Mouse (Mus musculus): ENCODE measurements around the gene Lrrc28. TPM values are rescaled to one million over a fixed set of nuclear protein-coding genes. Genes with fewer than 3 reads are reported as not detected.
"Not testable (repeated sequence)": the region's sequence is repeated elsewhere in the genome, so short reads cannot be mapped to it uniquely, and the experiment has no call there.

The Lrrc28 gene
- polyA plus RNA-seq, 1 experiment from 2014 or later: 25.2 TPM

GRCm38 (mm10) chr7:67528063-67528811 is 116.8 kb downstream of the Lrrc28 start:
- Histone ChIP-seq H3K27me3 (ENCODE audit: control insufficient read depth, insufficient read depth, low read length) (no peaks in the 10 kb centered on the region), H3K4me1 (replicated peaks; ENCODE audit: control insufficient read depth, insufficient read depth, low read length) (no peaks in the 10 kb centered on the region; the same call in 1 of the 2 replicates), H3K9me3 (ENCODE audit: control insufficient read depth, low read length) (no peaks in the 10 kb centered on the region), H3K36me3 (ENCODE audit: control insufficient read depth, insufficient read depth, low read length) (no peaks in the 10 kb centered on the region), H3K4me2 (ENCODE audit: low read depth, low read length, severe bottlenecking) (no peak overlapping the region), H3K9ac (ENCODE audit: low read length) (no peak overlapping the region), H3K4me3 (ENCODE audit: low read depth, low read length) (no peak overlapping the region), H3K27ac (ENCODE audit: low read depth, low read length) (no peak overlapping the region)
- no peak for ATAC-seq (replicated peaks; ENCODE audit: low FRiP score)
- DNase-seq (ENCODE audit: low spot score): no peak
- WGBS: 87% methylated on average over 10 of the region's 10 CpGs

- Histone ChIP-seq H3K27me3 (ENCODE audit: control insufficient read depth, insufficient read depth, low read length) (no peaks in the 10 kb centered on the region), H3K4me3 (ENCODE audit: low read depth, low read length) (no peak overlapping the region), H3K4me2 (ENCODE audit: low read depth, low read length, severe bottlenecking) (no peak overlapping the region), H3K9ac (ENCODE audit: low read length) (no peak overlapping the region), H3K36me3 (ENCODE audit: control insufficient read depth, insufficient read depth, low read length) (no peaks in the 10 kb centered on the region), H3K27ac (ENCODE audit: low read depth, low read length) (no peak overlapping the region), H3K4me1 (replicated peaks; ENCODE audit: control insufficient read depth, insufficient read depth, low read length) (no peaks in the 10 kb centered on the region; the same call in 1 of the 2 replicates), H3K9me3 (ENCODE audit: control insufficient read depth, low read length) (no peaks in the 10 kb centered on the region)
- DNase-seq (ENCODE audit: low spot score): no peak
- no peak for ATAC-seq (replicated peaks; ENCODE audit: low FRiP score)
- 94% methylated on average over 3 of the region's 3 CpGs for WGBS
These were observed 119.0 kb downstream of the Lrrc28 start for GRCm38 (mm10) chr7:67525886-67526580.

GRCm38 (mm10) chr7:67524069-67524468 is 121.0 kb downstream of the Lrrc28 start:
- DNase-seq (ENCODE audit: low spot score); H3K9ac ChIP-seq (ENCODE audit: low read length); H3K36me3 ChIP-seq (ENCODE audit: control insufficient read depth, insufficient read depth, low read length); H3K4me2 ChIP-seq (ENCODE audit: low read depth, low read length, severe bottlenecking); H3K4me3 ChIP-seq (ENCODE audit: low read depth, low read length); H3K9me3 ChIP-seq (ENCODE audit: control insufficient read depth, low read length); ATAC-seq (replicated peaks; ENCODE audit: low FRiP score); H3K27me3 ChIP-seq (ENCODE audit: control insufficient read depth, insufficient read depth, low read length); H3K4me1 ChIP-seq (replicated peaks; ENCODE audit: control insufficient read depth, insufficient read depth, low read length); H3K27ac ChIP-seq (ENCODE audit: low read depth, low read length): not testable (repeated sequence)
- WGBS: 97% methylated on average over 8 of the region's 8 CpGs

GRCm38 (mm10) chr7:67523400-67523799 is 121.7 kb downstream of the Lrrc28 start:
- no peaks in the 10 kb centered on the region; the same call in 1 of the 2 replicates for H3K4me1 ChIP-seq (replicated peaks; ENCODE audit: control insufficient read depth, insufficient read depth, low read length)
- H3K4me3 ChIP-seq (ENCODE audit: low read depth, low read length): no peak overlapping the region
- ATAC-seq (replicated peaks; ENCODE audit: low FRiP score): no peak
- H3K27ac ChIP-seq (ENCODE audit: low read depth, low read length): 0 out of 2 replicates have a peak overlapping the region, but pooled peaks have one; percentile 25
- no peaks in the 10 kb centered on the region for H3K27me3 ChIP-seq (ENCODE audit: control insufficient read depth, insufficient read depth, low read length)
- no peak overlapping the region for H3K4me2 ChIP-seq (ENCODE audit: low read depth, low read length, severe bottlenecking)
- no peak for DNase-seq (ENCODE audit: low spot score)
- no peak overlapping the region for H3K9ac ChIP-seq (ENCODE audit: low read length)
- no peaks in the 10 kb centered on the region for H3K9me3 ChIP-seq (ENCODE audit: control insufficient read depth, low read length)
- no peaks in the 10 kb centered on the region for H3K36me3 ChIP-seq (ENCODE audit: control insufficient read depth, insufficient read depth, low read length)
- WGBS: 41% methylated on average over 7 of the region's 7 CpGs

- ATAC-seq (replicated peaks; ENCODE audit: low FRiP score); H3K36me3 ChIP-seq (ENCODE audit: control insufficient read depth, insufficient read depth, low read length); H3K27me3 ChIP-seq (ENCODE audit: control insufficient read depth, insufficient read depth, low read length); DNase-seq (ENCODE audit: low spot score); H3K4me3 ChIP-seq (ENCODE audit: low read depth, low read length); H3K4me1 ChIP-seq (replicated peaks; ENCODE audit: control insufficient read depth, insufficient read depth, low read length); H3K9me3 ChIP-seq (ENCODE audit: control insufficient read depth, low read length); H3K4me2 ChIP-seq (ENCODE audit: low read depth, low read length, severe bottlenecking); H3K9ac ChIP-seq (ENCODE audit: low read length); H3K27ac ChIP-seq (ENCODE audit: low read depth, low read length): not testable (repeated sequence)
- 80% methylated on average over 3 of the region's 5 CpGs for WGBS
These were observed 123.3 kb downstream of the Lrrc28 start for GRCm38 (mm10) chr7:67521731-67522130.

- ATAC-seq (replicated peaks; ENCODE audit: low FRiP score) (no peak), DNase-seq (ENCODE audit: low spot score) (no peak)
- WGBS: 79% methylated on average over 4 of the region's 4 CpGs
- Histone ChIP-seq H3K4me3 (ENCODE audit: low read depth, low read length) (no peak overlapping the region), H3K9ac (ENCODE audit: low read length) (no peak overlapping the region), H3K27me3 (ENCODE audit: control insufficient read depth, insufficient read depth, low read length) (no peaks in the 10 kb centered on the region), H3K27ac (ENCODE audit: low read depth, low read length) (no peak overlapping the region), H3K36me3 (ENCODE audit: control insufficient read depth, insufficient read depth, low read length) (no peaks in the 10 kb centered on the region), H3K4me2 (ENCODE audit: low read depth, low read length, severe bottlenecking) (no peak overlapping the region), H3K9me3 (ENCODE audit: control insufficient read depth, low read length) (no peaks in the 10 kb centered on the region), H3K4me1 (replicated peaks; ENCODE audit: control insufficient read depth, insufficient read depth, low read length) (no peaks in the 10 kb centered on the region; the same call in 1 of the 2 replicates)
These were observed 124.1 kb downstream of the Lrrc28 start for GRCm38 (mm10) chr7:67520959-67521358.

GRCm38 (mm10) chr7:67520001-67520400 is 125.1 kb downstream of the Lrrc28 start:
- ATAC-seq (replicated peaks; ENCODE audit: low FRiP score) (no peak), DNase-seq (ENCODE audit: low spot score) (no peak)
- Histone ChIP-seq H3K9ac (ENCODE audit: low read length) (no peak overlapping the region), H3K4me1 (replicated peaks; ENCODE audit: control insufficient read depth, insufficient read depth, low read length) (no peaks in the 10 kb centered on the region; the same call in 1 of the 2 replicates), H3K4me2 (ENCODE audit: low read depth, low read length, severe bottlenecking) (no peak overlapping the region), H3K9me3 (ENCODE audit: control insufficient read depth, low read length) (no peaks in the 10 kb centered on the region), H3K36me3 (ENCODE audit: control insufficient read depth, insufficient read depth, low read length) (no peaks in the 10 kb centered on the region), H3K4me3 (ENCODE audit: low read depth, low read length) (no peak overlapping the region), H3K27me3 (ENCODE audit: control insufficient read depth, insufficient read depth, low read length) (no peaks in the 10 kb centered on the region), H3K27ac (ENCODE audit: low read depth, low read length) (no peak overlapping the region)
- WGBS: 95% methylated on average over 10 of the region's 10 CpGs

- H3K4me1 ChIP-seq (replicated peaks; ENCODE audit: control insufficient read depth, insufficient read depth, low read length): no peaks in the 10 kb centered on the region
- no peak overlapping the region for H3K4me3 ChIP-seq (ENCODE audit: low read depth, low read length)
- no peaks in the 10 kb centered on the region for H3K9me3 ChIP-seq (ENCODE audit: control insufficient read depth, low read length)
- WGBS: 90% methylated on average over 9 of the region's 9 CpGs
- H3K9ac ChIP-seq (ENCODE audit: low read length): no peak overlapping the region
- H3K36me3 ChIP-seq (ENCODE audit: control insufficient read depth, insufficient read depth, low read length): no peaks in the 10 kb centered on the region
- ATAC-seq (replicated peaks; ENCODE audit: low FRiP score) (no peak), DNase-seq (ENCODE audit: low spot score) (no peak)
- H3K27me3 ChIP-seq (ENCODE audit: control insufficient read depth, insufficient read depth, low read length): no peaks in the 10 kb centered on the region
- H3K27ac ChIP-seq (ENCODE audit: low read depth, low read length): no peak overlapping the region
- H3K4me2 ChIP-seq (ENCODE audit: low read depth, low read length, severe bottlenecking): no peak overlapping the region
These were observed 129.4 kb downstream of the Lrrc28 start for GRCm38 (mm10) chr7:67515621-67516020.

Data from forebrain, embryonic 11.5 days (tissue).